Mouse (Mus musculus) spleen, embryonic (tissue): ENCODE measurements at regions not wholly inside any gene's neighbourhood (a gene's known extent, or its start where the extent isn't known, plus 50 kb on each side); places are given as distances from the start of the nearest gene placed in this dataset.
"Not testable (repeated sequence)": the region's sequence is repeated elsewhere in the genome, so short reads cannot be mapped to it uniquely, and the experiment has no call there.

Source experiments
- CTCF ChIA-PET: fragments of 350-600 bp; sonication (Branson Sonifier 250); formaldehyde crosslinking; loops from one replicate; lab custom pipeline; 2022; lab: Charles Lee

DNA sequence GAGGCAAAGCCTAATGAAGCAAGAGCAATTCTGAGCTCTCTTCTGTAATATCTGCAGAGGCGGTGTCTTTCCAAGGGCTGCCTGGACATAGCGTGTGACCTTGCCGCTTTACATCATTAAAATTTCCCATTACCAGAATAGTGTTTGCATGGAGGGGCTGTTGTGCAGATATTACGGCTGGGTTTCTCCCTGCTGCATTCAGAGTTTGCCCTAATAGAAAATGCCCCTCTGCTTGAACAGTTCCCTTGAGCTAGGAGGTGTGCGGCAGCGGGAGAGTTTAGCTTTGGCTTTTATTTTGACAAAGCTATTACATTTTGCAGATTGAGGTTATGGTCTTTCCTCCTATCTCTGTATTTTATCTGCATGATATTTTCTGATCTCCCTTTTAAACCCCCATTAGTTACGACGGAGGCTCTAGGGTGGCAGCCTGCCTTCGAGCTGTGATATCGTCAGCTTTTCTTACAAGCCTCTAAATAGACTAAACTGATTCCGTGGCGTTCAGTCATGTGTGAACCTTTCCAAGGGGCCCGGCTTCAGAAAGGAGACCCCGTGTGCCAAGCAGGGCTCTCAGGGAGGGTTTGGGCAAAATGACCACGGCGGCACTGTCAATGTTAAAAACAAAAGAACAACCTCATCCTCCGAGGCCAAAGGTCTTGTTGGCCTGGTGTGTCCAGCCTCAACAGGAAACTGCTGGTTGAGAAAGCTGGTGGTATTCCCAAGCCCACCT lies 182.2 kb upstream of the Pmfbp1 start:
- CTCF ChIA-PET: no interaction called here

GRCm38 (mm10) chr8:109312731-109313130 lies 181.1 kb upstream of the Pmfbp1 start:
- CTCF ChIA-PET: no interaction called here

DNA sequence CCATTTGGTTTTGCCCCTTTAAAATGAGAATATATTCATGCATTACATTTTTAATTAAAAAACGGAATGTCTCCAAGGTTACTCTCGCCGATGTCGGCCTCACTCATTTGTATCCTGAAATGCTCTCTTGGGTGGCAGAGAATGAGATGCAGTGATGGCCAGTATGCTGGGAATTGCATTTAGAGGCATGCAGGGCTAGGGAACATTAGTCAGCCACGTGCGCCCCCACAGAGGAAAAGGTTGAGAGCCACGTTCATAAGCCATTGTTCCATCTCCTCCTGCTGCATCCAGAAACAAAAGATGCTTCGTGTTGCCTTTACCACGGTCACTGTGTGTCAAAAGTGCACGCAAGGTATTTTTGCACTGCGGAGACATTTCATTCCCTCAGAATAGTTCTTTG lies 172.9 kb upstream of the Pmfbp1 start:
- CTCF ChIA-PET: no interaction called here

- CTCF ChIA-PET: interaction anchor here (0.7 kb wide), 1 partner anchor 16 kb away, joined by 3 read pairs; no protein-coding TSS in a partner anchor
Observed at GRCm38 (mm10) chr8:109323351-109323750, 170.5 kb upstream of the Pmfbp1 start.

- CTCF ChIA-PET: no interaction called here
Observed at GRCm38 (mm10) chr8:109324241-109324640, 169.6 kb upstream of the Pmfbp1 start.

DNA sequence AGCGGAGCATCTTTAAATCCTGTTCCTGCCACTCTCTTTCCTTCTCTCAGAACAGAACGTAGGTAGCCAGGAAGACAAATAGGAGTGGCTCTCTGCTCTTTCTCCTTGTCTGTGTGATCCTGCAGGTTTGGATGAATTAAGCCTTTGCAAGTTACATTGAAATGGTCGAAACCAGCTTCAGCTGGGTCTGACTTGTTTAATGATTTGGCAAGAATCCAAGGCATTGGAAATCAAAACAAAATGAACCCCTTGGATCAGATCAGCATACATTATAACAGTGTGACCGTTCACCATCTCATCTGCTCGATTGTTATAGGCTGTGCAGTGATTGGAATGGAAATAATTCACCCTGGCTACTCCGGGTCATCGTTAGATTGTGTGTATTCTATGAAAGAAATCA lies 157.6 kb upstream of the Pmfbp1 start:
- CTCF ChIA-PET: no interaction called here

DNA sequence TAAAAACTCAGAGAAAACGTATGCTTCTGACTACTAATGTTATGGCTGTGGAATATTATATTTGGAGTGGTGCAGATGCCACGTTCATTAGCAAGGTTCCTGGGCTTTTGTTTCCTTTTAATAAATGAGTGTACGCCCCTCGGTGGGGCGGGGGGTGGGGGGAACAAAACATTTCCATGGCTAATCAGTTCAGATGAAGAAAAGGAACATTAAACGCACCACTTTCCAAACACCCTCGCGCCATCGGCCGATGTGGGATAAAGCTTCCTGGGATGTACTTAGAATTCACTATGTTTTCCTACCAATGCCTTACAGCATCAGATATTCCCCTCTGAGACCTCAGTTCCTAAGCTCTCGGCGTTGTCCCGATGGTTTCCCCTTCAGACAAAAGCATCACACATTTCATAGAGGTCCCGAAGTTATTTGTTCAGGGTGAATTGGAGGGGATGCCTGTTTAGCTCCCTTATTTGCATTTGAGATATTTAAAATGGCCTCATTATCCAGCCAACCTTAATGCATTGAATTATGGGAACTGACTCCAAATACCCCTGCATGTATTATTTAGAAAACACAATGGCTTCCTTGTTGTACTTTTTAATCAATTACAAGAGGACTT lies 155.5 kb upstream of the Pmfbp1 start:
- CTCF ChIA-PET: interaction anchor here (0.6 kb wide), 2 partner anchors 595 to 1257 kb away, joined by 4 to 15 read pairs; no protein-coding TSS in a partner anchor

GRCm38 (mm10) chr8:109340647-109341046 lies 153.2 kb upstream of the Pmfbp1 start:
- CTCF ChIA-PET: not testable (repeated sequence)

DNA sequence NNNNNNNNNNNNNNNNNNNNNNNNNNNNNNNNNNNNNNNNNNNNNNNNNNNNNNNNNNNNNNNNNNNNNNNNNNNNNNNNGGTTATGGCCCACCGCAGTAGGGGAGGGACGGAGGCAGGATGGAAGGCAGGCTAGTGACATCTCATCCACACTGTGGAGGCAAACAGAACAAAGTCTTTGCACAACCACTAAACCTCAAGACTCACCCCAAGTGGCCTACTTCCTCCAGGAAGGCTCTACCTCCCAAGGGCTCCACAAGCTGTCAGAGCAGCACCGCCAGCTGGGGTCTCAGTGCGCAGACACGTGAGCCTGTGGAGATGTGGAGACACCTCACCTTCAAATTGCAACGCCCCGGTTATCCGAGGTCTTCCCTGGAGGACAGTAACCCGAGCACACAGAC lies 138.7 kb upstream of the Pmfbp1 start:
- CTCF ChIA-PET: no interaction called here

GRCm38 (mm10) chr8:109359396-109360051 lies 134.3 kb upstream of the Pmfbp1 start:
- CTCF ChIA-PET: no interaction called here

GRCm38 (mm10) chr8:109360081-109360715 lies 133.6 kb upstream of the Pmfbp1 start:
- CTCF ChIA-PET: no interaction called here

DNA sequence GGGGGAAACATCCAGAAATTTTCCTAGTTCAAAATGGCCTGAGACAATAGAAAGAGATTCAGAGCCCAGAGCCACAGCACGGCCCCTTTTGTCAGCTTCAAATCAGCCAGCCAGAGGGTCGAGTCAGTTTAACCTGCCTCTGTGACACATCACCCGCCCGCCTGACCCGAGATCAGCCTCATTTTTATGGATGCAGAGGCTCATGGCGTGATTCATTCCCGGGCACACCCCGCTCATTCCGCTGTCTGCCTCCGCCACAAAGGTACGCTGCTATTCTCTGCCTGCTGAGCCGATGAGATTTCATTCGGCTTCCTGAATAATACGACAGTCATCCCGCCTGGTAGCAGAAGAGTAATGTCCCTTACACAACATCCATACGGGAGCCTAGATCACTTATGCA lies 132.9 kb upstream of the Pmfbp1 start:
- CTCF ChIA-PET: no interaction called here

DNA sequence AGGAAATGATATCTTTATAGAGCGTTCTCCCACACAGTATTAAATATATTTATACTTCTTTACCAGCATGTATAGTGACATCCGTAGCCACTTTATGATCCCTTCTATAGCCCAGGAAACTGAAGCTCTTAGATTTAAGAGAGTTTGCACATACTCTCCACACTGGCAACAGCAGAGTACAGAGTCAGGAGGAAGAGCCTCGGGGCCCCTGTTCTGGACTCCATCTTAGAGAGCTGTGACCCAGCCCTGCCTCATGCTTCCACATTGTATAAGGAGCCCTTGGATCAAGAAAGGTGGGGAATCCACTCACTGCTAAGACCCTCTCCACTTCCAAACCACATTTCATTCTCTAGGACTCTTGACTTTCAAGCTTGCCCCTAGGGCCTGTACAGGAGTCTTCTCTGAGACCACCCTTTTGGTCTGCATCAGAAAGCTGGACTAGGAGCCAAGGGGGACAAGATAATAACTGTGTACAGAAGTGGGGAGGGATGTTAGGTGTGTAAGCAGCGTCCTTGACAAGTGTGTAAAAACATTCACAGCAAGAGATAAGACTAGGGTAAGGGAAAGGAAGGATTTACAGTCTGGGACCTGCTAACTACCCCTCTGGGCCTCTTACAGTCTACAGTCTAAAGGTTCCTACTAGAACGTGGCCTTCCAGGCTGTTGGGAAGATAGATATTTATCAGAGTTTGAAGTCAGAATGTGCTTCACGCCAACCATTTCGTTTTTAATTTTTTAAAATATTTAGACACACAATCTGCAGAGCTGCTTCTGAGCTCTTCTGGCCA lies 132.1 kb upstream of the Pmfbp1 start:
- CTCF ChIA-PET: no interaction called here

DNA sequence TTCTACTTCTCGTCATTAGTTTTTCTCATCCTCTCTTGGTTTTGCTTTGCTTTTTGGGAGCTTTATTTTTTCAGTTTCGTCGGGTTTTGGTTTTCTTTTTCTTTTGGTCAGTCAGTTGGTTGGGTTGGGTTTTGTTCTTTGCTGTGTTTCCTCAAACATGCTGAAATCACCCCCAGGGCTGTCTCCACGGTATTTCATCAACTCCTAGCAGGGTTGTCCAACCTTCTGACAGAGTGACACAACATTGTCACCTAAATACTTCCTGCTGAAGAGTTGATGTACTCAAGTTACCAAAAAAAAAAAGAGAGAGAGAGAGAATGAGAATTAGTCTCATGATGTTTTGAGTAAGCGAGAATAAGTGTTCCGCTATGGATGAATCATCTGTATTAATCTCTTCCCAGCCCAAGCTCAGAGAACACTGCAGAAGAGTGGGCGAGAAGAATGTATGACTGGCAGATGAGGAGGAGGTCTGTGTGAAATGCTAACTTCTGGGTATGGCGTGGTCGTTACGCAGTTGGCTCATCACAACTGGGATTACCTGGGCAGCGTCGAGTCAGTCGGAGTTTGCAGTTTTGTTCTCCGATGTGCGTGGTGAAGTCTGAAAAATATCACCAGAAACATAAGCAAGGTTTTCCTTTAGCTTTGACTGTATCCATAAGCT lies 130.5 kb upstream of the Pmfbp1 start:
- CTCF ChIA-PET: no interaction called here

DNA sequence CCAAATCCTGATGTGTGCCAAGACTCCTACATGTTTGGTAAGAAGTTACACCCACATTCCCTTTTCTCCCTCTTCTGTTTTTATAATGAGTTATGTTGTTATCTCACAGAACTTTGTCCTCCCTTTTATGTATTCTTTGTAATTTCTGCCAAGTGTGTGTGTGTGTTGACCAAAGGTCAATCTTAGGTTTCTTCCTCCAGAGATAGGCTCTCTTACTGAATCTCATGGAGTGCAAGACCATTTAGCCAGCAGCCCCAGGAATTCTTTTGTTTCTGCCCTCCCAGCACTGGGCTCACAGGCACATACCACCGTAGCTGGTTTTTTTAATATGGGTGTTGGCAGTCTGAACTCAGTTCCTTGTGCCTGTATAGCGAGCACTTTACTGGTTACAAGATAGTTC lies 119.8 kb upstream of the Pmfbp1 start:
- CTCF ChIA-PET: interaction anchor here (0.6 kb wide), 1 partner anchor 64 kb away, joined by 6 read pairs; no protein-coding TSS in a partner anchor

DNA sequence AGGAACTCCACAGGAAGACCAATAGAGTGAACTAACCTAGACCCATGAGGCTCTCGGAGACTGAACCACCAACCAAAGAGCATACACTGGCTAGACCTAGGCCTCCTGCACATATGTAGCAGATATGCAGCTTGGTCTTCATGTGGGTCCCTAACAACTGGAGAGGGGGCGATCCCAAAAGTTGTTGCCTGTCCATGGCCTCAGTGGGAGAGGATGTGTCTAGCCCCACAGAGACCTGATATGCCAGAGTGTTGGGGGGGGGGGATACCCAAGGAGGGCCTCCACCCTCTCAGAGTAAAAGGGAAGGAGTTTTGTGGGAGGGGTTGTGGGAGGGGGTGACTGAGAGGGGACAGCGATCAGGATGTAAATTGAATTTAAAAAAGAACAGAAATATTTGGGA lies 108.9 kb upstream of the Pmfbp1 start:
- CTCF ChIA-PET: no interaction called here

- CTCF ChIA-PET: no interaction called here
Observed at GRCm38 (mm10) chr8:109395133-109395855, 98.5 kb upstream of the Pmfbp1 start.

GRCm38 (mm10) chr8:109399616-109400015 lies 94.2 kb upstream of the Pmfbp1 start:
- CTCF ChIA-PET: no interaction called here

DNA sequence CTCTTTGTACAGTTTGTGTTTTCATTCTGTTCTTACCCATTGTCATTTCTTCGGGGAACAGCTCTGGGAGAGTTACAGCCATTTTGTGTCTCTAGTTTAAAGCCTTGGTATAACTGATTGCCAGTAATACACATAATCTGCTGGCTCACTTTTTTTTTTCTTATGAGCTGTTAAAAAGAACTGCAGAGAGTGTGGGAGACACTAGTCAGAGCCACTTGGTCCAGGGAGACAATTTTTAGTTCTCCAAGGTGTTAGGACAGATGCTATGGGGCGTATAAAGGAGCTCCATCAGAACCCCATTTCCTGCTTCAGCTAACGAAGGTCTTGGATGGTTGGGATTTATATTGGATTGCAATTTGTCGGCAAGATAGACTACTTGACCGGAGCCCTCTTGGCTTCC lies 93.6 kb upstream of the Pmfbp1 start:
- CTCF ChIA-PET: no interaction called here

DNA sequence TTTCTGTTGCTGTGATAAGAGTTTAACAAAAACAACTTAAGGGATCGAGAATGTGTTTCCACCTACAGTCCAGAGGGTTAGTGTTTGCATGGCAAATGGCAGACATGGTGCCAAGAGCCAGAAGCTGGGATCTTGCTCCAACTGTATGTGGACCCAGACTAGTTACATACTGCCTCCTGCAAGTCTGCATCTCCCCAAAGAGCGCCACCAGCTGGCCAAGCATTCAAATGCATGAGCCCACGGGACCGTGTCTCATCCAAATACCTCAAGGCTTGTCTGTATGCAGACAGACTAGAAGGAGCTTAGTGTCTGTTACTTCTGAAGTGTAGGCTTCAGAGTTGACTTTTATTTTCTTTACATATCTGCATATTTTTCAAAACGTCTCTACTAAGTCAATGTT lies 85.9 kb upstream of the Pmfbp1 start:
- CTCF ChIA-PET: no interaction called here
